Mouse (Mus musculus): ENCODE data around the gene Rab23.

DNA sequence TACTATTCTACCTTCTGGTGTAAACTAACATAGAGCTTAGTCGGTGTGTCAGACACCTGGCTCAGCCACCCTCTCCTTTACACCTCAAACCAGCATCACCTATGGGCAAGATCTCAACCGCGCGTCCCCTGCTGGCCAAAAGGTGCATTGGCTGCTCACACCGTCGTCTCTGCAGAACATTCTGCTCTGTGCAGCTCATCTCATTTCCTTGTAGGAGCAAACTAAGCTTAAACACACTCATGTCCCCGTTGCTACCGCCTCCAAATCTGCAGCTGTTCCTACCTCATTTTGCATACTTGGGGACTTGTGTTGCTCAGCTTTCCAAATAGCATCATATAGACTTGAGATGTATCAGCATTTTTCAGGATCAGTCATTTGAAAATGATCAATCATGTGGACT, 23.2 kb downstream of the Rab23 start:
- TF ChIP-seq POLR2A (IDR thresholded peaks at IDR 0.05; ENCODE audit: low read depth, low read length) (no peak), CTCF (IDR thresholded peaks at IDR 0.05; ENCODE audit: borderline replicate concordance, insufficient read depth, low read length) (peak; percentile 93)
